ENCODE assay signal across 8 mouse cellular contexts in the genomic region with DNA sequence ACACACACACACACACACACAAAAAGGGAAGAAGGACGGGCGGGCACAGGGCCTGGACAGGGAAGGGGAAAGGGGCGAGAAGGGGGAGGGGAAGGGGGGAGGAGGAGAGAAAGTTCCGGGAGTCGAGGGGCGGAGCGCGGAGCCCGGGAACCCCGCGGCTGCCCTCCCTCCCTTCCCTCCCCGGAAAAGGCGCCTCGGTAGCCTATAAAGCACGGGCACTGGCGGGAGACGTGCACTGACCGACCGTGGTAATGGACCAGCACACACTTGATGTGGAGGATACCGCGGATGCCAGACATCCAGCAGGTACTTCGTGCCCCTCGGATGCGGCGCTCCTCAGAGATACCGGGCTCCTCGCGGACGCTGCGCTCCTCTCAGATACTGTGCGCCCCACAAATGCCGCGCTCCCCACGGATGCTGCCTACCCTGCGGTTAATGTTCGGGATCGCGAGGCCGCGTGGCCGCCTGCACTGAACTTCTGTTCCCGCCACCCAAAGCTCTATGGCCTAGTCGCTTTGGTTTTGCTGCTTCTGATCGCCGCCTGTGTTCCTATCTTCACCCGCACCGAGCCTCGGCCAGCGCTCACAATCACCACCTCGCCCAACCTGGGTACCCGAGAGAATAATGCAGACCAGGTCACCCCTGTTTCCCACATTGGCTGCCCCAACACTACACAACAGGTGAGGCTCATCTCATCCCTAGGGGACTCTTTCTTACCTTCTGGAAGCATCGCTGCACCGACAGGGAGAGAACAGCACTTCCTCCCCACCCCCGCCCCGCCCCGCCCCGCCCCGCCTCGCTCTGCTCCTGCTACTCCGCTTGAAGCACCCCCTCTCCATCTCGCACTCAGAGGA. TPM values are rescaled to one million over a fixed set of nuclear protein-coding genes. Genes with fewer than 3 reads are reported as not detected.
DNase-seq lines count a peak whose midpoint lies in the region; ATAC-seq and TF ChIP-seq lines count a peak whose summit lies in the region.

A gene (plus strand): TSS at position 145 of the 854 bp plus-strand sequence.

- no peaks in the 10 kb centered on the region for H3K27me3 ChIP-seq in testis, adult 2 months (ENCODE audit: control insufficient read depth, insufficient read depth, low read length)
- no peaks in the 10 kb centered on the region for H3K27me3 ChIP-seq in forebrain, embryonic 14.5 days (replicated peaks; ENCODE audit: control insufficient read depth, insufficient read depth, low read length)
- no peaks in the 10 kb centered on the region for H3K27me3 ChIP-seq in hindbrain, postnatal 0 days (ENCODE audit: insufficient read depth, low read length)
- peaks cover 24% of the 10 kb centered on the region; the same call in 1 of the 2 replicates for H3K27me3 ChIP-seq in liver, postnatal 0 days (ENCODE audit: insufficient read depth, low read length)
- H3K27me3 ChIP-seq in neural tube, embryonic 14.5 days (ENCODE audit: control insufficient read depth, insufficient read depth, low read length): no peaks in the 10 kb centered on the region

- H3K4me1 ChIP-seq in testis, adult 2 months (ENCODE audit: control insufficient read depth, insufficient read depth, low read length): peaks cover 6% of the 10 kb centered on the region; the same call in 1 of the 2 replicates
- peaks cover 2% of the 10 kb centered on the region; the same call in 1 of the 2 replicates for H3K4me1 ChIP-seq in brown adipose tissue, adult 24 weeks (ENCODE audit: control insufficient read depth, insufficient read depth, insufficient read length, low read length)
- peaks cover 6% of the 10 kb centered on the region for H3K4me1 ChIP-seq in forebrain, embryonic 14.5 days (ENCODE audit: control insufficient read depth, insufficient read depth, low read length)
- 0 out of 2 replicates have a peak, but pooled peaks cover 4% of the 10 kb centered on the region for H3K4me1 ChIP-seq in hindbrain, postnatal 0 days (ENCODE audit: insufficient read depth, low read length)
- peaks cover 10% of the 10 kb centered on the region; the same call in 1 of the 2 replicates for H3K4me1 ChIP-seq in liver, postnatal 0 days (ENCODE audit: insufficient read depth)
- peaks cover 5% of the 10 kb centered on the region; the same call in 1 of the 2 replicates for H3K4me1 ChIP-seq in neural tube, embryonic 14.5 days (ENCODE audit: control insufficient read depth, insufficient read depth, low read length)

- ATAC-seq in forebrain, embryonic 14.5 days: peak; percentile 77
- peak; percentile 82 for ATAC-seq in hindbrain, postnatal 0 days
- ATAC-seq in liver, postnatal 0 days: peak; percentile 36; the same call in 1 of the 2 replicates
- peak; percentile 84 for ATAC-seq in neural tube, embryonic 14.5 days (ENCODE audit: low read depth)

- H3K27ac ChIP-seq in testis, adult 2 months (ENCODE audit: control insufficient read depth, insufficient read depth, low read depth, low read length): no peak within 1 kb of the TSS
- H3K27ac ChIP-seq in brown adipose tissue, adult 24 weeks (replicated peaks; ENCODE audit: low read depth, low read length): no peak within 1 kb of the TSS
- 0 out of 2 replicates have a peak within 1 kb of the TSS, but pooled peaks have one; percentile 55 for H3K27ac ChIP-seq in forebrain, embryonic 14.5 days (ENCODE audit: low read depth, low read length)
- peak within 1 kb of the TSS; percentile 11; the same call in 1 of the 2 replicates for H3K27ac ChIP-seq in hindbrain, postnatal 0 days
- H3K27ac ChIP-seq in liver, postnatal 0 days (ENCODE audit: low read depth): no peak within 1 kb of the TSS
- H3K27ac ChIP-seq in neural tube, embryonic 14.5 days (ENCODE audit: low read depth, low read length): peak within 1 kb of the TSS; percentile 22; the same call in 1 of the 2 replicates

- no peak for TF ChIP-seq POLR2A in testis, adult 2 months (IDR thresholded peaks at IDR 0.05; ENCODE audit: control insufficient read depth, low read depth, low read length)

- no peak for TF ChIP-seq EP300 in liver, postnatal 0 days (IDR thresholded peaks at IDR 0.05; ENCODE audit: low read depth)

- peak within 1 kb of the TSS; percentile 82 for H3K9ac ChIP-seq in forebrain, embryonic 14.5 days (ENCODE audit: low read length)
- H3K9ac ChIP-seq in hindbrain, postnatal 0 days (replicated peaks; ENCODE audit: low read length): peak within 1 kb of the TSS; percentile 54
- H3K9ac ChIP-seq in liver, postnatal 0 days (replicated peaks): peak within 1 kb of the TSS; percentile 39; the same call in 1 of the 2 replicates
- H3K9ac ChIP-seq in neural tube, embryonic 14.5 days (replicated peaks; ENCODE audit: low read depth, low read length): peak within 1 kb of the TSS; percentile 65

- no peaks in the 10 kb centered on the region for H3K36me3 ChIP-seq in testis, adult 2 months (ENCODE audit: control insufficient read depth, insufficient read depth, low read length)
- H3K36me3 ChIP-seq in forebrain, embryonic 14.5 days (ENCODE audit: control insufficient read depth, insufficient read depth, low read length): 0 out of 2 replicates have a peak, but pooled peaks cover 4% of the 10 kb centered on the region
- no peaks in the 10 kb centered on the region for H3K36me3 ChIP-seq in hindbrain, postnatal 0 days (ENCODE audit: insufficient read depth, low read length)
- H3K36me3 ChIP-seq in liver, postnatal 0 days (replicated peaks; ENCODE audit: insufficient read depth, low read length): no peaks in the 10 kb centered on the region
- no peaks in the 10 kb centered on the region for H3K36me3 ChIP-seq in neural tube, embryonic 14.5 days (ENCODE audit: control insufficient read depth, insufficient read depth, low read length)

- no peaks in the 10 kb centered on the region for H3K9me3 ChIP-seq in forebrain, embryonic 14.5 days (replicated peaks; ENCODE audit: control insufficient read depth, low read length)
- no peaks in the 10 kb centered on the region for H3K9me3 ChIP-seq in hindbrain, postnatal 0 days (ENCODE audit: low read length)
- H3K9me3 ChIP-seq in liver, postnatal 0 days (ENCODE audit: low read length): no peaks in the 10 kb centered on the region
- H3K9me3 ChIP-seq in neural tube, embryonic 14.5 days (ENCODE audit: control insufficient read depth, low read length): no peaks in the 10 kb centered on the region

- TF ChIP-seq CTCF in testis, adult 2 months (IDR thresholded peaks at IDR 0.05; ENCODE audit: control insufficient read depth, insufficient read depth, insufficient replicate concordance, low read depth, low read length): no peak
- TF ChIP-seq CTCF in hindbrain, postnatal 0 days (IDR thresholded peaks at IDR 0.05; ENCODE audit: low read depth): no peak
- no peak for TF ChIP-seq CTCF in liver, postnatal 0 days (IDR thresholded peaks at IDR 0.05; ENCODE audit: low read depth)

- WGBS in forebrain, embryonic 14.5 days: 0% methylated on average over 47 of the region's 61 CpGs
- 1% methylated on average over 53 of the region's 61 CpGs for WGBS in hindbrain, postnatal 0 days
- under 1% methylated on average over 53 of the region's 61 CpGs for WGBS in liver, postnatal 0 days (ENCODE audit: insufficient replicate concordance)
- under 1% methylated on average over 46 of the region's 61 CpGs for WGBS in neural tube, embryonic 14.5 days

- H3K4me3 ChIP-seq in testis, adult 2 months (ENCODE audit: control insufficient read depth, low read depth, low read length): peak within 1 kb of the TSS; percentile 64
- H3K4me3 ChIP-seq in brown adipose tissue, adult 24 weeks (ENCODE audit: insufficient read depth, low read depth, low read length): peak within 1 kb of the TSS; percentile 63
- H3K4me3 ChIP-seq in forebrain, embryonic 14.5 days (ENCODE audit: low read depth, low read length): peak within 1 kb of the TSS; percentile 69
- H3K4me3 ChIP-seq in hindbrain, postnatal 0 days (ENCODE audit: low read length): peak within 1 kb of the TSS; percentile 69
- H3K4me3 ChIP-seq in liver, postnatal 0 days (ENCODE audit: low read depth, low read length): peak within 1 kb of the TSS; percentile 45
- H3K4me3 ChIP-seq in neural tube, embryonic 14.5 days (ENCODE audit: low read depth, low read length): peak within 1 kb of the TSS; percentile 59

- DNase-seq in testis, postnatal 14 days (ENCODE audit: low spot score): no peak
- peak; percentile 75 for DNase-seq in forebrain, embryonic 14.5 days (ENCODE audit: low spot score)
- peak; percentile 64 for DNase-seq in hindbrain, postnatal 0 days (ENCODE audit: low spot score)
- peak; percentile 54 for DNase-seq in liver, postnatal 0 days
- no peak for DNase-seq in MN1 (ENCODE audit: low spot score)

- peak within 1 kb of the TSS; percentile 78 for H3K4me2 ChIP-seq in forebrain, embryonic 14.5 days (ENCODE audit: low read length)
- peak within 1 kb of the TSS; percentile 76 for H3K4me2 ChIP-seq in hindbrain, postnatal 0 days (ENCODE audit: low read depth, low read length)
- H3K4me2 ChIP-seq in liver, postnatal 0 days (ENCODE audit: low read depth, low read length): peak within 1 kb of the TSS; percentile 73
- H3K4me2 ChIP-seq in neural tube, embryonic 14.5 days (ENCODE audit: low read depth, low read length): peak within 1 kb of the TSS; percentile 87

RNA-seq across cellular contexts. Expression of the gene that starts here (rescaled TPM):
- polyA plus RNA-seq in testis, adult 2 months (2012; rRNA removed): 0.10 TPM in 1 of 2 replicates, not detected in the other
- 0.79 TPM in 1 of 2 replicates, not detected in the other for polyA plus RNA-seq in brown adipose tissue, adult 24 weeks (2012; ENCODE audit: insufficient read depth, insufficient read length, missing spikeins)
- polyA plus RNA-seq in forebrain, embryonic 14.5 days (2014; fragmentation: Nextera tagmentation; extraction: Ambion mirVana): 6.7 and 7.7 TPM in 2 replicates
- total RNA-seq in hindbrain, postnatal 0 days (2014; rRNA removed): 3.1 and 8.1 TPM in 2 replicates
- polyA plus RNA-seq in hindbrain, postnatal 0 days (2015; fragmentation: Nextera tagmentation; extraction: Ambion mirVana): 4.3 and 4.7 TPM in 2 replicates
- polyA plus RNA-seq in liver, postnatal 0 days (2015; fragmentation: Nextera tagmentation; extraction: Ambion mirVana): 0.21 and 0.56 TPM in 2 replicates
- polyA plus RNA-seq in neural tube, embryonic 14.5 days (2014; fragmentation: Nextera tagmentation; extraction: Ambion mirVana): 4.8 and 8.4 TPM in 2 replicates

Comparison
In these comparisons a context has a peak if more than half of its experiments do, and no peak if none do; other contexts are left out.
1. Peak in DNase-seq, ATAC-seq, H3K4me3 ChIP-seq, H3K9ac ChIP-seq and H3K4me2 ChIP-seq in liver, postnatal 0 days; RNA of the gene not detected or under 1 TPM.
2. H3K27ac ChIP-seq: peak in forebrain, embryonic 14.5 days (single experiment), hindbrain, postnatal 0 days (single experiment) and neural tube, embryonic 14.5 days (single experiment); none in testis, adult 2 months (single experiment), brown adipose tissue, adult 24 weeks (single experiment) and liver, postnatal 0 days (single experiment).
3. DNase-seq: peak in forebrain, embryonic 14.5 days (single experiment) and hindbrain, postnatal 0 days (single experiment); none in testis, postnatal 14 days (single experiment) and MN1 (single experiment).
4. Peak in every context shown above with its lines, with median percentiles within 50 percentile points of each other: H3K4me3 ChIP-seq, ATAC-seq, H3K4me2 ChIP-seq and H3K9ac ChIP-seq.